19 mouse cellular contexts compared by ENCODE assay signal in genomic region chr9:44942421-44942820, GRCm38 (mm10). TPM values are rescaled to one million over a fixed set of nuclear protein-coding genes. Genes with fewer than 3 reads are reported as not detected.
DNase-seq lines count a peak whose midpoint lies in the region; TF ChIP-seq lines count a peak whose summit lies in the region.
"Had no signal": no experiment of that assay in that cellular context is flagged by ENCODE, and none has a peak within 500 bp of the region (broad histone marks: within the 10 kb centered on the region; RNA-seq: fewer than 3 reads in every experiment).

No protein-coding gene starts in this region.

- peak overlapping the region; percentile 32 for H3K4me3 ChIP-seq in gastrocnemius, adult 2 months
- H3K4me3 ChIP-seq: embryonic facial prominence, embryonic 13.5 days; forebrain, embryonic 12.5 days; limb, embryonic 15.5 days; lung, embryonic 15.5 days; neural tube, embryonic 13.5 days had no signal

- intact Hi-C loops in gastrocnemius, adult 2 months (cut with DNase I): no loop called here

- peak overlapping the region; percentile 97 for H3K27ac ChIP-seq in gastrocnemius, adult 2 months
- H3K27ac ChIP-seq: embryonic facial prominence, embryonic 13.5 days; forebrain, embryonic 12.5 days; hindbrain, embryonic 14.5 days; limb, embryonic 15.5 days; lung, embryonic 15.5 days; neural tube, embryonic 13.5 days had no signal

- DNase-seq in gastrocnemius, adult 2 months: peak; percentile 72
- DNase-seq in gastrocnemius, postnatal 10 days: no peak
- DNase-seq in brain, adult 2 months (ENCODE audit: low read depth, low spot score): peak; percentile 94
- DNase-seq in cerebellum, adult 8-10 months: peak; percentile 75
- peak; percentile 57 to 60 for DNase-seq in heart, adult 9 months (ENCODE audit: low spot score in 2 of 2)
- DNase-seq in thymus, postnatal 4 days: no peak
- no peak for DNase-seq in liver
- DNase-seq in lung, postnatal 25 days (ENCODE audit: low spot score): no peak
- DNase-seq: B cell, adult 2 months; kidney, adult 11 months; thymus, adult 2 months had no signal

- TF ChIP-seq CTCF in gastrocnemius, adult 2 months (IDR thresholded peaks at IDR 0.05): no peak

RNA-seq across cellular contexts. Expression of gene Atp5l, which starts 21.9 kb away (rescaled TPM):
- total RNA-seq in gastrocnemius, adult 2 months (2021): 100 to 1,000 TPM; 668 to 937 TPM
- total RNA-seq in gastrocnemius, postnatal 10 days (2021): 100 to 1,000 TPM; 647 to 794 TPM

RNA-seq across cellular contexts. Expression of gene Ube4a, which starts 23.0 kb away (rescaled TPM):
- 10 to 100 TPM; 40.7 to 48.2 TPM for total RNA-seq in gastrocnemius, adult 2 months (2021)
- 10 to 100 TPM; 30.5 to 34.3 TPM for total RNA-seq in gastrocnemius, postnatal 10 days (2021)

RNA-seq across cellular contexts. Expression of gene Cd3g, which starts 37.8 kb away (rescaled TPM):
- total RNA-seq in gastrocnemius, adult 2 months (2021): not detected
- total RNA-seq in gastrocnemius, postnatal 10 days (2021): not detected
- total RNA-seq: gastrocnemius, adult 8-10 months; midbrain, postnatal 0 days had no signal

RNA-seq across cellular contexts. Expression of gene Cd3d, which starts 39.2 kb away (rescaled TPM):
- total RNA-seq in gastrocnemius, adult 2 months (2021): not detected
- total RNA-seq in gastrocnemius, postnatal 10 days (2021): under 1 TPM in 1 of 2 experiments, not detected in 1; 0.32 TPM
- total RNA-seq: gastrocnemius, adult 8-10 months; midbrain, postnatal 0 days had no signal

Comparison
In these comparisons a context has a peak if more than half of its experiments do, and no peak if none do; other contexts are left out.
1. DNase-seq: peak in gastrocnemius, adult 2 months (single experiment), brain, adult 2 months (single experiment), cerebellum, adult 8-10 months (single experiment) and heart, adult 9 months (2 of 2); none in gastrocnemius, postnatal 10 days (single experiment), thymus, postnatal 4 days (single experiment), liver (single experiment) and lung, postnatal 25 days (single experiment).